Mouse (Mus musculus) layer of hippocampus, postnatal 36 days (tissue): ENCODE data around the gene Slc25a26. TPM values are rescaled to one million over a fixed set of nuclear protein-coding genes. Genes with fewer than 3 reads are reported as not detected.

Experiments used
- DNase-seq, 2 experiments: peaks; one replicate each; pipeline ENCODE4 v3.0.0; 2022
- microRNA-seq, 2 experiments: library from miRNA; unstranded; fragments of <30 nt; microRNA quantifications; one replicate each; pipeline ENCODE4 v1.2.0; 2021
- total RNA-seq, 2 experiments: library from RNA; stranded (reverse); gene quantifications; 2 replicates each; pipeline ENCODE4 v1.2.3; 2021

Gene Slc25a26
- total RNA-seq, 2 experiments from 2014 or later = 21.3 to 21.6 TPM

- no peak for DNase-seq
Observed at GRCm38 (mm10) chr6:94642048-94642447, 141.9 kb downstream of the Slc25a26 start.

DNA sequence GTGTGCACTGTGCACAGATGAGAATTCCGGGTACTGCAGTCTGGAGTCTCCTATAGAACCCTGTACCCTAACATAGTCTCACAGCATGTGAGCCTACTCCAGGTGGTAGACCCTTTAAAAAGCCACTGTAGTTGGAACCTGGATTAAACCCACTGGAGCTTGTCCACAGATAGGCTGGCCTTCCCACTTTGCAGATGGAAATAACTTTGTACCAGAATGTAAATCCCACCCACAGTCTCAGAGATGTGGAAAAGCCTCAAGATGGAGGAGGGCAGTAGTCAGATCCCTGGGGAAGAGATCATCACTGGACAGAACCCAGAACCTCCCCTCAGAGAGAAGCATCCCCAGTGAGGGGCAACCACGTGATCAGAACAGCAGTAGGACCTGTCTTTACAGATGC is 143.9 kb downstream of the Slc25a26 start:
- DNase-seq = no peak

- no peak for DNase-seq
Observed at GRCm38 (mm10) chr6:94644641-94645040, 144.5 kb downstream of the Slc25a26 start.

DNA sequence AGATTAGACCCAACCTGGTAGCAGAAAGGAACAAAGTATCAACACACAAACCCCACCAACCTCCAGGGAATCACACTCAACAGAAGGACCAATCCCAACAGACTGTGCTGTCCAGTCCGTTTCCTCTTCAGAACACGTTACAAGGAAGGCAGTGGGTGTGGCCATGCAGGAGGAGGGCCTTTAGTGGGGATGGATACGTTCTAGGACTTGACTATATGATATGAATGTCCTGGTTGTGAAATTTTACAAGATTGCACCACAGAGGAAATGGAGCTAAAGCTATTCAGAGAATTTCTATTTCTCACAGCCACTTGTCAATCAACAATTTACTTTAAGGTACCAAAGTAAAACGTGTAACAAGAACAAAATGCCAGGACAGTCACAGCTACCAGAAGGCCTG is 145.6 kb downstream of the Slc25a26 start:
- no peak for DNase-seq

DNA sequence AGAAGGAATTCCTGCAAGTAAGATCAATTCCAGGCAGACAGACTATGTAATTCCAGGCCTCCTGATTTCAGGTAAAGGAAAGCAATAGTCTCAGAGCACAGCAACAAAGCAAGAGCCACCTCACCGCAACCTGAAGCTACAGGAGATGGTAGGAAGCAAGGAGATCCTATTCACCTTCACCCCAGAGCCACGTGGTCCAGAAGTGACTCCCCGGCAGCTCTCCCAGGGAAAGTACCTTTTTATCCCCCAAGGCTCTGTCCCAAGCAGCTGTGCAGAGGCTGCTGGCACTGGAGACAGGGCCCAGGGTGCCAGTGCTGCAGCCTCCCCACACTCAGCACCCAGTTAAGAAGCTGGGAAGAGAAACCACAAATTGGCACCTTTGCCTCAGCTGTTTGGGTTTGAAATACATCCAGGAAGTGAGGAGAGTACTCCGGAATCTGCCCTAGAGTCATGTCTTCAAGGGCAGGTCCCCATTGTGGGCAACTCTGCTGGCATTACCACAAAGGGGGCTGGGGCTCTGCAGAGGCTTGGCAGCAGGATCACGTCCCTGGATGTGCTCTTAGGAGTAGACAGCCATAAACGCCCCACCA is 146.2 kb downstream of the Slc25a26 start:
- DNase-seq = no peak

DNA sequence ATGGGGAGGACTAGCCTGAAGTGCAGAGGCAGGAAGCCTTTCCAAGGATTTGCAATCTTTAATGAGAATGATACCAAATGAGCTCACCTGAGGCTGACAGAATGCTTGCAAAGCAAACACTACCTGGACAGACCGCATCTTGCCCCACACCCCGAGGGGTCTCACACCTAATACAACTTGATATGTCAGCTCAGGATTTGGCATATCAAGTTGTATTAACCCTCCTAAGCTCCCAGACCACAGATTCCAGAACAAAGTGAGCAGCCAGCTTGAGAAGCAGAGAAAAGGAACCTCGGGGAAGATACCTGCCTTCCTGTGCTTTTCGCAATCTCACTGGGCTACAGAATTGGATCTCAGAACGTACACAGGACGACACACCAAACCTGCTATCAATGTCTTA is 146.8 kb downstream of the Slc25a26 start:
- DNase-seq = no peak

DNA sequence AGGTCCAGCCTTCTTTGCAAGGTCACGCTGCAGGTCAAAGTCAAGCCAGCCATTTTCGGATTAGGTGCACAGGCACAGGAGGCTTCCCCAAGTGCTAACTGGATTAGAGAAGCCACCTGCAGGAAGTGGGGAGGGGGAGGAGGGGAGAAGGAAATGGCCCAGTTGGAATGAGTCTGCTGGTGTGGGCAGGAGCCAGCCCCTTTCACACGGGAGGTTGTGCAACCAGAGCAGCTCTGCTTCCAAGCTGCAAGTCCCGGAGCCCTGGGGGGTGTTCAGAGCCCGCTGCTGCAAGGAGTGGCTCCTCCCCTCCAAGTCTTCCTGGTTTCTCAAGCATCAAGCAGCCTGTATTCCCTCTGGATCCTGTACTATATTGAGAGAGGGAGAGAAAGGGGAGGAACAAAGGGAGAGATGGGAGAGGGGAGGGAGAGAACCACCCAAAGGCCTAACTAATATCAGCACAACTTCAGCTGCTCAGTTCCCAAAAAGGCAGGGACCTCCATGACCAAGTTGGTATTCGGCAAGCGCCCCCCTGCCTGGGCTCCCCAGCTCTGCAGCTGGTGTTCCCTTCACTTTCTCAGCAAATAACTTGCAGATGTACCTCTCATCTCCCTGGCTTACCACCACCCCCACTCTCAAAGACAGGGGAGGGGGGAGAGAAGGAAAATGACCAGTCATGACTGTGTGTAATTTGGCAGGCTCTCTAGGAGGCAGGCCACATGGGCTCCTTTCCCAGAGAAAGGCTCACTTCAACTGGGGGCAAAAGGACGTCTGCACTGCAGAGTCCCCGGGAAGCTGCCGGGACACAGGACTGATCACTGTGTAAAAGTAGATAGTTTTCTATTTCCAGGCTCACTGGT is 147.7 kb downstream of the Slc25a26 start:
- peak in 1 of 2 experiments; percentile 49 for DNase-seq

GRCm38 (mm10) chr6:94648496-94648895 is 148.4 kb downstream of the Slc25a26 start:
- no peak for DNase-seq

- DNase-seq = no peak
Observed at GRCm38 (mm10) chr6:94649637-94650036, 149.5 kb downstream of the Slc25a26 start.

DNA sequence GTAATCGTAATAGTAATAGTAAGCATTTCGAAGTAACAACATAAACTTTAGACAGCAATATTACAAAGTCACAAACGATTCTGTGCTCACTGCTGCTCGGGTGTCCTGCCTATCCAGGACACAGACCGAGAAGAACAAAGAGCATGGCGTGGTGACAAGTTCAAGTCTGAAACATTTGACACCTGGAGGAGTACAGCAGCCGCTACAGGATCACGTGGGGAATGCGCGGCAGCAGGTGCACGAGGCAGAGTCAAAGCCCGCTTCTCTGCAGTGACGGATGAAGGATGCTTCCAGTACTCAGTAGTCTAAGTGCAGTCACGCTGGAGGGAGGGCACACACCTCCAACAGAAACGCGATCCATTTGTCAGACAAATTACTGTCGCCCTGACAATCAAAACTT is 151.4 kb downstream of the Slc25a26 start:
- no peak for DNase-seq

DNA sequence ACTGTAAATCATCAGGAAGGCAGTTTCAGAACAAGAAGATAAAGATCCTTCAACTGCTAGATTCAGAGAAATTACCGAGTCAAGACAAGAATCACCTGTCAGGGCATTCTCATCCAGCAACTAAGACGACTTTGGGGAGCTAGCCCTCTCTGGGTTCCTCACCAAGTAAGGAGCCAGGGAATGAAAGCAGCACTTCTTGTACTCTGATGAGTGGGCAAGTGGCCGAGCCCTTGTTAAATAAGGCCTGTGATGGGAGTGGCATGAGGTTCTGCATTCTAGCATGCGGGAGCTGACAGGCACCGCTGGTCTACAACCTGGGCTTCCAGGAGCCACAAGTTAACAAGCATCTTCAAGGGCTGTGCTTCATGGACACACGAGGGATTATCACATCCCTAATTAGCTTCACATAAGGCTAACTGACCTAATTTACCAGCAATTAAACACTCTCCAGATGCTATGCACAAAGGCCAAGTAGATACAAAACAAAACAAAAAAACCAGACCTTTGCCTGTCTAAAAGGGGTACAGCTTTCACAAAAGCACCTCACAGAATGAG is 152.6 kb downstream of the Slc25a26 start:
- no peak for DNase-seq

DNA sequence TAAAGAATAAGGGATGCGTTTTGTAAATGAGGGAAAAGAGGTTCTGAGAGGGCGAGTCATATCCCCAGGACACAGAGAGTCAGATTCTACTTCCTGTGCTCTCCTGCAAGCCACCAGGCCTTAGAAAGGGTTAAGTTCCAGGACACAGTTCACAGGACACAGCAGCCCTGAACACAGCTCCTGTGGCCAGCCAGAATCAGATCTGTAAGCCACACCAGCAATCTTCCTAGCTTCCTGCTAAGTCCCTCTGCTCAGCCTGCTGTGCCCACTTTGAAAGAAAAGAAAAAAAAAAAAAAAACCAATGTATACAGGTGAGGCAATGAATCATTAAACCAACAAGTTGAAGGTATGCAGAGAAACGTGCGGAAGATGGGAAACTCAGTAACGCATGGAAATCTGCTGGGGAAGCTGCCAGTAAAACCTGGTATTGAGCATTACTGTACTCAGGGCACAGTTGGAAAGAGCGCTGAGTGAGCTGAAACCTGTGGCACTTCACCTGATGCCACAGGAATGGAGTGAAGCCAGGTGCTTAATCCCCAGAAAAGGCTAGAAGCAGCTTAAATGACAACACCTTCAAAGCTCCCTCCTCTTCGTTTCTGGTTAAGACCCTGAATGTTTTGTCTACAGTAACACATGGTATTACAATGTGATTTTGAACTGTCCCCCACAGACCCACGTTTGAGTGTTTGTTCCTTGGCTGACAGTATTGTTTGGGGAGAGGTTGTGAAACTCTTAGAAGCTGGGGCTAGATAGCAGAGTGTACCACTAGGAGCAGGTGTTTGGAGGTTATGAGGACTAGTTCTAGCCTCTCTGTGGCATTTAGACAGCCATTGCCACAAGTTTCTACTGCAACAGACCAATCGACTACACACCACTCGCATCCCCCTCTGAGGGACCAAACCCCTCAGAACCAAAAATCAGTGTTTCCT is 153.5 kb downstream of the Slc25a26 start:
- DNase-seq = no peak

Small RNA genes lying within 50 kb of the gene (microRNA-seq; reads per million reads assigned to microRNA genes)
- gene Mir7041 = 0 to 0.21 reads per million in 2 experiments

Other genes starting within 250 kb of the Slc25a26 start
- 10 to 100 TPM; 45.5 to 53.7 TPM for gene Magi1, start 216.4 kb upstream of the Slc25a26 start, total RNA-seq
- gene Lrig1, start 199.8 kb downstream of the Slc25a26 start, total RNA-seq = 10 to 100 TPM; 27.0 to 27.8 TPM